8 mouse cellular contexts compared by ENCODE assay signal in the genomic region with DNA sequence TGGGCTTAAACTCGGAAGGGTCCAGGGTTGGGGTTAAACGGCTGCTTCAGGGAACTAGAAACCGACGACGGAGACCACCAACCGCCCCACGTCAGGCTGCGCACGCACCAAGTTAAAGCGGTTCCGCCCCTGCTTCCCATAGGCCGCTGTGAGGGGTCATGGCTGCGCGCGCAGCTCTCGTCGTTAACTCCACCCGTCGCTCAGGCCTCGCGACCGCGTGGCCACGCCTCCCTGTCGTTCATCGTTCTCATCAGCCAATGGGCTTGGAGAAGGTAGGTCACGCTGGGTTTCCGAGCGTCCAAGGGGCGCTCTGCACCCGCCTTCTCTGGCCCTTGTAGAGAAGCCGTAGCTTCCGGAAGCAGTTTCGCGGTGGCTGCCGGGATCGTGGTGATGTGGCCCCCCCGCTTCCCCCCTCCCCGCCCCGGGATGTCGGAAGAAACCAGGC. TPM values are rescaled to one million over a fixed set of nuclear protein-coding genes. Genes with fewer than 3 reads are reported as not detected.
DNase-seq lines count a peak whose midpoint lies in the region; ATAC-seq lines count a peak whose summit lies in the region.

Gene Swi5, minus strand, starts transcription at position 153 of the 445 bp plus-strand sequence.

- peak within 1 kb of the TSS; percentile 92 for H3K4me2 ChIP-seq in lung, embryonic 16.5 days (ENCODE audit: low read depth, low read length)

- peak within 1 kb of the TSS; percentile 83 for H3K4me3 ChIP-seq in lung, embryonic 16.5 days (ENCODE audit: low read length)

- peaks cover 15% of the 10 kb centered on the region for H3K36me3 ChIP-seq in lung, embryonic 16.5 days (ENCODE audit: control insufficient read depth, insufficient read depth, low read length)

- peak within 1 kb of the TSS; percentile 88 for H3K9ac ChIP-seq in lung, embryonic 16.5 days (ENCODE audit: low read length)

- H3K4me1 ChIP-seq in lung, embryonic 16.5 days (replicated peaks; ENCODE audit: control insufficient read depth, insufficient read depth, low read length), result peaks cover 16% of the 10 kb centered on the region

- no peaks in the 10 kb centered on the region for H3K9me3 ChIP-seq in lung, embryonic 16.5 days (ENCODE audit: control insufficient read depth, low read length)

- WGBS in lung, embryonic 16.5 days, result under 1% methylated on average over 38 of the region's 41 CpGs

- peak within 1 kb of the TSS; percentile 49 for H3K27ac ChIP-seq in lung, embryonic 16.5 days (ENCODE audit: low read length)

- no peaks in the 10 kb centered on the region for H3K27me3 ChIP-seq in lung, embryonic 16.5 days (ENCODE audit: control insufficient read depth, insufficient read depth, low read depth, low read length)

- ATAC-seq in hematopoietic stem cell, adult 5-6 weeks (replicated peaks in 1 of 2; ENCODE audit: insufficient read depth in 1 of 2, low FRiP score in 2 of 2, low TSS enrichment in 1 of 2, low read depth in 1 of 2, poor library complexity in 2 of 2, severe bottlenecking in 2 of 2), result peak; percentile 99
- ATAC-seq in lung, embryonic 16.5 days (ENCODE audit: low read depth), result peak; percentile 100

- DNase-seq in MEL-GATA-1-ER (ENCODE audit: extremely low read depth, low read depth), result peak; percentile 98
- peak; percentile 96 for DNase-seq in cerebellum, adult 8-10 months
- peak; percentile 100 for DNase-seq in forelimb bud, embryonic 11.5 days (ENCODE audit: low read depth, low spot score)
- DNase-seq in layer of hippocampus, adult 9-10 months (ENCODE audit: low spot score), result peak; percentile 72
- peak; percentile 87 for DNase-seq in ovary, postnatal 10 days (ENCODE audit: low spot score)
- DNase-seq in thymus, postnatal 10 days (ENCODE audit: low spot score in 2 of 2), result peak; percentile 98 to 100

RNA-seq across cellular contexts. Expression of gene Swi5, which starts in this region (rescaled TPM):
- 230 and 365 TPM in 2 replicates for total RNA-seq in hematopoietic stem cell, adult 5-6 weeks (2017)
- 396 and 415 TPM in 2 replicates for polyA plus RNA-seq in lung, embryonic 16.5 days (2015; fragmentation: Nextera tagmentation; extraction: Ambion mirVana)

Comparison
In these comparisons a context has a peak if more than half of its experiments do, and no peak if none do; other contexts are left out.
1. Peak in every context shown above with its lines: DNase-seq, ATAC-seq, H3K4me3 ChIP-seq and H3K27ac ChIP-seq.